Mouse (Mus musculus) liver, embryonic 11.5 days (tissue): ENCODE results near the gene Polr3h. TPM values are rescaled to one million over a fixed set of nuclear protein-coding genes. Genes with fewer than 3 reads are reported as not detected.

Experiments
- ATAC-seq: fragments of 200-750 bp; cut with Nextera tagmentation; replicated peaks from 2 replicates; pipeline ENCODE4 v1.8.0; 2017; ENCODE audit warnings: moderate number of reproducible peaks, mild to moderate bottlenecking, moderate TSS enrichment, moderate library complexity; ENCODE audit not compliant: low FRiP score
- DNase-seq: peaks from one replicate; pipeline ENCODE4 v3.0.0-alpha.2; 2017; ENCODE audit warnings: low spot score
- H3K27ac ChIP-seq: fragments of 300-500 bp; sonication (generic); 2 replicates; pipeline ENCODE4 v1.5.1; 2014; ENCODE audit warnings: mild to moderate bottlenecking, low read depth, low read length, control low read depth
- H3K27me3 ChIP-seq: fragments of 300-500 bp; sonication (generic); replicated peaks from 2 replicates; pipeline ENCODE4 v1.6.1; 2014; ENCODE audit warnings: low read length, mixed read lengths; ENCODE audit not compliant: control insufficient read depth, insufficient read depth
- H3K36me3 ChIP-seq: fragments of 300-500 bp; sonication (generic); 2 replicates; pipeline ENCODE4 v1.6.1; 2014; ENCODE audit warnings: mild to moderate bottlenecking, low read length, moderate library complexity, mixed read lengths; ENCODE audit not compliant: control insufficient read depth, insufficient read depth
- H3K4me1 ChIP-seq: fragments of 300-500 bp; sonication (generic); replicated peaks from 2 replicates; pipeline ENCODE4 v1.6.1; 2014; ENCODE audit warnings: low read length, mixed read lengths; ENCODE audit not compliant: control insufficient read depth, insufficient read depth
- H3K4me2 ChIP-seq: fragments of 300-500 bp; sonication (generic); 2 replicates; pipeline ENCODE4 v1.6.1; 2014; ENCODE audit warnings: mild to moderate bottlenecking, control low read depth, moderate library complexity
- H3K4me3 ChIP-seq: fragments of 300-500 bp; sonication (generic); 2 replicates; pipeline ENCODE4 v1.5.1; 2014; ENCODE audit warnings: low read depth, low read length, control low read depth
- H3K9ac ChIP-seq: fragments of 300-500 bp; sonication (generic); 2 replicates; pipeline ENCODE4 v1.6.1; 2014; ENCODE audit warnings: low read depth, low read length, control low read depth
- H3K9me3 ChIP-seq: fragments of 300-500 bp; sonication (generic); 2 replicates; pipeline ENCODE4 v1.6.1; 2016; ENCODE audit warnings: low read length, inconsistent platforms, mixed read lengths; ENCODE audit not compliant: control insufficient read depth
- WGBS: fragments of 180-500 bp; shearing (Covaris S2); extraction: QIAGEN DNeasy Blood & Tissue Kit; methylation state at CpG from one replicate; pipeline ENCODE4 v1.1.7; 2014; 5-methylcytosine and 5-hydroxymethylcytosine counted together
- polyA plus RNA-seq: library from polyadenylated mRNA; unstranded; fragments of >200 nt; fragmentation: Nextera tagmentation; extraction: Ambion mirVana; gene quantifications from 2 replicates; pipeline ENCODE4 v1.2.1, GENCODE M21; 2014

Polr3h gene
- polyA plus RNA-seq, 1 experiment from 2014 or later = 131 TPM

GRCm38 (mm10) chr15:81882348-81882747, 43.7 kb downstream of the Polr3h start:
- Histone ChIP-seq H3K4me1 (peaks cover 6% of the 10 kb centered on the region), H3K36me3 (0 out of 2 replicates have a peak, but pooled peaks cover 3% of the 10 kb centered on the region), H3K27me3 (no peaks in the 10 kb centered on the region), H3K9ac (no peak overlapping the region), H3K4me2 (peak overlapping the region; percentile 5; the same call in 1 of the 2 replicates), H3K27ac (no peak overlapping the region), H3K9me3 (no peaks in the 10 kb centered on the region), H3K4me3 (no peak overlapping the region)
- ATAC-seq = no peak
- no peak for DNase-seq
- WGBS = 84% methylated on average over 3 of the region's 3 CpGs

GRCm38 (mm10) chr15:81879531-81880401, 46.3 kb downstream of the Polr3h start:
- no peak for DNase-seq
- no peak overlapping the region for H3K4me2 ChIP-seq
- H3K9ac ChIP-seq = no peak overlapping the region
- H3K27ac ChIP-seq = no peak overlapping the region
- no peak overlapping the region for H3K4me3 ChIP-seq
- H3K4me1 ChIP-seq = peaks cover 6% of the 10 kb centered on the region
- H3K36me3 ChIP-seq = no peaks in the 10 kb centered on the region; the same call in 1 of the 2 replicates
- H3K9me3 ChIP-seq = no peaks in the 10 kb centered on the region
- no peaks in the 10 kb centered on the region for H3K27me3 ChIP-seq
- 82% methylated on average over 5 of the region's 5 CpGs for WGBS
- no peak for ATAC-seq

- Histone ChIP-seq H3K9me3 (no peaks in the 10 kb centered on the region), H3K4me3 (peak within 1 kb of the TSS; percentile 94), H3K4me1 (peaks cover 13% of the 10 kb centered on the region), H3K36me3 (peaks cover 28% of the 10 kb centered on the region), H3K27me3 (no peaks in the 10 kb centered on the region), H3K27ac (peak within 1 kb of the TSS; percentile 97), H3K4me2 (peak within 1 kb of the TSS; percentile 85), H3K9ac (peak within 1 kb of the TSS; percentile 89)
- WGBS = 1% methylated on average over 53 of the region's 53 CpGs
- ATAC-seq (peak; percentile 85), DNase-seq (peak; percentile 98)
Observed at GRCm38 (mm10) chr15:81872262-81873136, 53.5 kb downstream of the Polr3h start, which contains the start of gene Aco2. TSS of gene Aco2 (plus strand) at chr15:81872309.

- peaks cover 13% of the 10 kb centered on the region for H3K4me1 ChIP-seq
- ATAC-seq = peak; percentile 87
- DNase-seq = peak; percentile 93
Observed at GRCm38 (mm10) chr15:81871604-81872261, 54.3 kb downstream of the Polr3h start, which contains the start of gene Phf5a. TSS of gene Phf5a (minus strand) at chr15:81871911.

GRCm38 (mm10) chr15:81869985-81870384, 56.1 kb downstream of the Polr3h start:
- no peaks in the 10 kb centered on the region for H3K27me3 ChIP-seq
- WGBS = 91% methylated on average over 5 of the region's 5 CpGs
- H3K4me2 ChIP-seq = peak overlapping the region; percentile 77
- H3K27ac ChIP-seq = peak overlapping the region; percentile 79
- DNase-seq = no peak
- peak overlapping the region; percentile 94; the same call in 1 of the 2 replicates for H3K4me3 ChIP-seq
- peak overlapping the region; percentile 32 for H3K9ac ChIP-seq
- peaks cover 13% of the 10 kb centered on the region for H3K4me1 ChIP-seq
- no peaks in the 10 kb centered on the region for H3K9me3 ChIP-seq
- H3K36me3 ChIP-seq = peaks cover 44% of the 10 kb centered on the region
- peak; percentile 57 for ATAC-seq

More at GRCm38 (mm10) chr15:81871604-81872261, 54.3 kb downstream of the Polr3h start, which contains the start of gene Phf5a:
- H3K27ac ChIP-seq = peak within 1 kb of the TSS; percentile 97
- H3K4me3 ChIP-seq = peak within 1 kb of the TSS; percentile 94
- H3K9me3 ChIP-seq = no peaks in the 10 kb centered on the region
- no peaks in the 10 kb centered on the region for H3K27me3 ChIP-seq
- peaks cover 35% of the 10 kb centered on the region for H3K36me3 ChIP-seq
- WGBS = under 1% methylated on average over 30 of the region's 30 CpGs
- H3K4me2 ChIP-seq = peak within 1 kb of the TSS; percentile 85
- peak within 1 kb of the TSS; percentile 89 for H3K9ac ChIP-seq

GRCm38 (mm10) chr15:81864238-81864637, 61.8 kb downstream of the Polr3h start:
- Histone ChIP-seq H3K36me3 (peaks cover 31% of the 10 kb centered on the region), H3K4me2 (no peak overlapping the region), H3K9me3 (no peaks in the 10 kb centered on the region), H3K4me1 (peaks cover 3% of the 10 kb centered on the region; the same call in 1 of the 2 replicates), H3K4me3 (no peak overlapping the region), H3K27ac (no peak overlapping the region), H3K27me3 (no peaks in the 10 kb centered on the region), H3K9ac (no peak overlapping the region)
- WGBS = 85% methylated on average over 7 of the region's 7 CpGs
- DNase-seq (no peak), ATAC-seq (no peak)

GRCm38 (mm10) chr15:81860471-81861135, 65.4 kb downstream of the Polr3h start:
- 39% methylated on average over 8 of the region's 8 CpGs for WGBS
- DNase-seq (no peak), ATAC-seq (no peak)
- H3K27me3 ChIP-seq = no peaks in the 10 kb centered on the region
- peak overlapping the region; percentile 98 for H3K4me2 ChIP-seq
- no peak overlapping the region for H3K9ac ChIP-seq
- H3K9me3 ChIP-seq = no peaks in the 10 kb centered on the region
- H3K36me3 ChIP-seq = peaks cover 5% of the 10 kb centered on the region
- H3K27ac ChIP-seq = peak overlapping the region; percentile 53; the same call in 1 of the 2 replicates
- peak overlapping the region; percentile 90; the same call in 1 of the 2 replicates for H3K4me3 ChIP-seq
- H3K4me1 ChIP-seq = 0 out of 2 replicates have a peak, but pooled peaks cover 6% of the 10 kb centered on the region
